Mouse (Mus musculus): Measurements from ENCODE around the gene Mbl2. TPM values are rescaled to one million over a fixed set of nuclear protein-coding genes. Genes with fewer than 3 reads are reported as not detected.
"Not testable (repeated sequence)": the region's sequence is repeated elsewhere in the genome, so short reads cannot be mapped to it uniquely, and the experiment has no call there.

The Mbl2 gene
- polyA plus RNA-seq, 1 experiment from 2014 or later: not detected

- 56% methylated on average over 8 of the region's 8 CpGs for WGBS
- H3K36me3 ChIP-seq; H3K27me3 ChIP-seq; ATAC-seq (ENCODE audit: insufficient number of reproducible peaks, low FRiP score, low TSS enrichment, low read depth); H3K4me1 ChIP-seq; H3K9me3 ChIP-seq; H3K27ac ChIP-seq; H3K4me2 ChIP-seq; H3K4me3 ChIP-seq; H3K9ac ChIP-seq: not testable (repeated sequence)
Observed at GRCm38 (mm10) chr19:30222593-30222992, 10.1 kb upstream of the Mbl2 start.

GRCm38 (mm10) chr19:30229477-30229876 is 3.3 kb upstream of the Mbl2 start:
- no peak for ATAC-seq (ENCODE audit: insufficient number of reproducible peaks, low FRiP score, low TSS enrichment, low read depth)
- Histone ChIP-seq H3K27me3 (no peaks in the 10 kb centered on the region), H3K36me3 (no peaks in the 10 kb centered on the region), H3K4me2 (no peak overlapping the region), H3K4me3 (no peak overlapping the region), H3K9ac (no peak overlapping the region), H3K27ac (no peak overlapping the region), H3K9me3 (no peaks in the 10 kb centered on the region), H3K4me1 (no peaks in the 10 kb centered on the region)
- WGBS: 88% methylated on average over 3 of the region's 3 CpGs

- Histone ChIP-seq H3K27ac (no peak overlapping the region), H3K4me1 (no peaks in the 10 kb centered on the region), H3K9ac (no peak overlapping the region), H3K4me2 (no peak overlapping the region), H3K4me3 (no peak overlapping the region), H3K9me3 (no peaks in the 10 kb centered on the region), H3K27me3 (no peaks in the 10 kb centered on the region), H3K36me3 (no peaks in the 10 kb centered on the region)
- ATAC-seq (ENCODE audit: insufficient number of reproducible peaks, low FRiP score, low TSS enrichment, low read depth): no peak
- WGBS: 78% methylated on average over 8 of the region's 8 CpGs
Observed at GRCm38 (mm10) chr19:30234416-30234815, 1.7 kb downstream of the Mbl2 start.

- Histone ChIP-seq H3K27ac (no peak overlapping the region), H3K27me3 (peaks cover 9% of the 10 kb centered on the region; the same call in 1 of the 2 replicates), H3K4me1 (no peaks in the 10 kb centered on the region), H3K9me3 (no peaks in the 10 kb centered on the region), H3K9ac (no peak overlapping the region), H3K4me2 (no peak overlapping the region), H3K4me3 (no peak overlapping the region), H3K36me3 (no peaks in the 10 kb centered on the region)
- WGBS: 24% methylated on average over 11 of the region's 11 CpGs
- ATAC-seq (ENCODE audit: insufficient number of reproducible peaks, low FRiP score, low TSS enrichment, low read depth): no peak
Observed at GRCm38 (mm10) chr19:30247359-30247758, 14.6 kb downstream of the Mbl2 start.

- Histone ChIP-seq H3K4me2 (no peak overlapping the region), H3K4me3 (no peak overlapping the region), H3K36me3 (no peaks in the 10 kb centered on the region), H3K9me3 (no peaks in the 10 kb centered on the region), H3K27me3 (peaks cover 9% of the 10 kb centered on the region; the same call in 1 of the 2 replicates), H3K4me1 (no peaks in the 10 kb centered on the region), H3K27ac (no peak overlapping the region), H3K9ac (no peak overlapping the region)
- ATAC-seq (ENCODE audit: insufficient number of reproducible peaks, low FRiP score, low TSS enrichment, low read depth): no peak
- 7% methylated on average over 8 of the region's 8 CpGs for WGBS
Observed at GRCm38 (mm10) chr19:30248822-30249221, 16.1 kb downstream of the Mbl2 start.

- WGBS: 71% methylated on average over 2 of the region's 2 CpGs
- H3K27ac ChIP-seq: no peak overlapping the region
- ATAC-seq (ENCODE audit: insufficient number of reproducible peaks, low FRiP score, low TSS enrichment, low read depth): no peak
Observed at GRCm38 (mm10) chr19:30252253-30252652, 19.5 kb downstream of the Mbl2 start.

GRCm38 (mm10) chr19:30256339-30256738 is 23.6 kb downstream of the Mbl2 start:
- Histone ChIP-seq H3K4me2 (no peak overlapping the region), H3K9ac (no peak overlapping the region), H3K9me3 (no peaks in the 10 kb centered on the region), H3K27me3 (no peaks in the 10 kb centered on the region), H3K36me3 (no peaks in the 10 kb centered on the region), H3K4me1 (peaks cover 5% of the 10 kb centered on the region; the same call in 1 of the 2 replicates), H3K27ac (0 out of 2 replicates have a peak overlapping the region, but pooled peaks have one; percentile 2), H3K4me3 (no peak overlapping the region)
- no peak for ATAC-seq (ENCODE audit: insufficient number of reproducible peaks, low FRiP score, low TSS enrichment, low read depth)
- WGBS: 12% methylated on average over 6 of the region's 6 CpGs

More at GRCm38 (mm10) chr19:30252253-30252652, 19.5 kb downstream of the Mbl2 start:
- peaks cover 9% of the 10 kb centered on the region; the same call in 1 of the 2 replicates for H3K27me3 ChIP-seq
- H3K4me1 ChIP-seq: peaks cover 5% of the 10 kb centered on the region; the same call in 1 of the 2 replicates
- H3K36me3 ChIP-seq: no peaks in the 10 kb centered on the region
- no peak overlapping the region for H3K4me2 ChIP-seq
- H3K9me3 ChIP-seq: no peaks in the 10 kb centered on the region
- H3K4me3 ChIP-seq: no peak overlapping the region
- no peak overlapping the region for H3K9ac ChIP-seq

- no peak for ATAC-seq (ENCODE audit: insufficient number of reproducible peaks, low FRiP score, low TSS enrichment, low read depth)
- H3K4me2 ChIP-seq: no peak overlapping the region
- H3K36me3 ChIP-seq: no peaks in the 10 kb centered on the region
- H3K27ac ChIP-seq: no peak overlapping the region
- H3K27me3 ChIP-seq: no peaks in the 10 kb centered on the region
- H3K9ac ChIP-seq: no peak overlapping the region
- no peak overlapping the region for H3K4me3 ChIP-seq
- WGBS: 35% methylated on average over 5 of the region's 5 CpGs
- H3K9me3 ChIP-seq: no peaks in the 10 kb centered on the region
- H3K4me1 ChIP-seq: no peaks in the 10 kb centered on the region
Observed at GRCm38 (mm10) chr19:30281125-30281524, 48.4 kb downstream of the Mbl2 start.

- Histone ChIP-seq H3K36me3 (no peaks in the 10 kb centered on the region), H3K27ac (no peak overlapping the region), H3K9ac (no peak overlapping the region), H3K4me3 (no peak overlapping the region), H3K9me3 (no peaks in the 10 kb centered on the region), H3K27me3 (no peaks in the 10 kb centered on the region), H3K4me2 (no peak overlapping the region), H3K4me1 (no peaks in the 10 kb centered on the region)
- 86% methylated on average over 6 of the region's 6 CpGs for WGBS
- no peak for ATAC-seq (ENCODE audit: insufficient number of reproducible peaks, low FRiP score, low TSS enrichment, low read depth)
Observed at GRCm38 (mm10) chr19:30287899-30288490, 55.3 kb downstream of the Mbl2 start.

Small RNAs within 50 kb of the gene (microRNA-seq; reads per million reads assigned to microRNA genes)
- gene Gm24108: not detected

Other genes starting within 250 kb of the Mbl2 start
- gene Trpd52l3, start 229.2 kb upstream of the Mbl2 start, polyA plus RNA-seq (2015; fragmentation: Nextera tagmentation; extraction: Ambion mirVana): not detected in 2 replicates
- gene Uhrf2, start 202.4 kb upstream of the Mbl2 start, polyA plus RNA-seq (2015; fragmentation: Nextera tagmentation; extraction: Ambion mirVana): 44.5 and 60.6 TPM in 2 replicates
- 8.8 and 12.1 TPM in 2 replicates for gene Gldc, start 57.5 kb upstream of the Mbl2 start, polyA plus RNA-seq (2015; fragmentation: Nextera tagmentation; extraction: Ambion mirVana)